Mouse (Mus musculus): ENCODE data around the gene Wbp1l. TPM values are rescaled to one million over a fixed set of nuclear protein-coding genes. Genes with fewer than 3 reads are reported as not detected.

The Wbp1l gene
- polyA plus RNA-seq, 1 experiment from 2014 or later, result 51.6 TPM

GRCm38 (mm10) chr19:46647254-46647653 is 48.4 kb downstream of the Wbp1l start:
- Histone ChIP-seq H3K9ac (no peak overlapping the region), H3K4me2 (no peak overlapping the region), H3K4me1 (replicated peaks) (peaks cover 53% of the 10 kb centered on the region), H3K27me3 (no peaks in the 10 kb centered on the region), H3K36me3 (peaks cover 6% of the 10 kb centered on the region), H3K27ac (no peak overlapping the region), H3K9me3 (replicated peaks) (no peaks in the 10 kb centered on the region), H3K4me3 (no peak overlapping the region)
- WGBS, result 52% methylated on average over 3 of the region's 3 CpGs
- ATAC-seq (replicated peaks; ENCODE audit: insufficient number of reproducible peaks, insufficient read depth, low FRiP score, low read depth), result no peak

GRCm38 (mm10) chr19:46647850-46648249 is 49.0 kb downstream of the Wbp1l start:
- H3K36me3 ChIP-seq, result peaks cover 10% of the 10 kb centered on the region
- WGBS, result 75% methylated on average over 8 of the region's 8 CpGs
- ATAC-seq (replicated peaks; ENCODE audit: insufficient number of reproducible peaks, insufficient read depth, low FRiP score, low read depth), result no peak
- no peaks in the 10 kb centered on the region for H3K27me3 ChIP-seq
- peaks cover 47% of the 10 kb centered on the region for H3K4me1 ChIP-seq (replicated peaks)
- H3K9ac ChIP-seq, result no peak overlapping the region
- no peak overlapping the region for H3K4me3 ChIP-seq
- no peak overlapping the region for H3K4me2 ChIP-seq
- H3K9me3 ChIP-seq (replicated peaks), result no peaks in the 10 kb centered on the region
- H3K27ac ChIP-seq, result no peak overlapping the region

- H3K9ac ChIP-seq, result no peak overlapping the region
- H3K27ac ChIP-seq, result no peak overlapping the region
- WGBS, result 91% methylated on average over 14 of the region's 14 CpGs
- H3K4me2 ChIP-seq, result no peak overlapping the region
- peaks cover 47% of the 10 kb centered on the region for H3K4me1 ChIP-seq (replicated peaks)
- H3K4me3 ChIP-seq, result no peak overlapping the region
- H3K27me3 ChIP-seq, result no peaks in the 10 kb centered on the region
- no peaks in the 10 kb centered on the region for H3K9me3 ChIP-seq (replicated peaks)
- peaks cover 17% of the 10 kb centered on the region for H3K36me3 ChIP-seq
- ATAC-seq (replicated peaks; ENCODE audit: insufficient number of reproducible peaks, insufficient read depth, low FRiP score, low read depth), result no peak
Observed at GRCm38 (mm10) chr19:46648565-46648964, 49.7 kb downstream of the Wbp1l start.

GRCm38 (mm10) chr19:46653188-46653587 is 54.3 kb downstream of the Wbp1l start:
- Histone ChIP-seq H3K9ac (no peak overlapping the region), H3K27ac (no peak overlapping the region), H3K36me3 (peaks cover 59% of the 10 kb centered on the region), H3K9me3 (replicated peaks) (no peaks in the 10 kb centered on the region), H3K4me2 (no peak overlapping the region), H3K4me1 (replicated peaks) (peaks cover 14% of the 10 kb centered on the region), H3K27me3 (no peaks in the 10 kb centered on the region), H3K4me3 (no peak overlapping the region)
- ATAC-seq (replicated peaks; ENCODE audit: insufficient number of reproducible peaks, insufficient read depth, low FRiP score, low read depth), result no peak
- 44% methylated on average over 5 of the region's 5 CpGs for WGBS

- Histone ChIP-seq H3K4me2 (no peak overlapping the region), H3K27me3 (no peaks in the 10 kb centered on the region), H3K36me3 (peaks cover 59% of the 10 kb centered on the region), H3K9ac (no peak overlapping the region), H3K4me3 (no peak overlapping the region), H3K27ac (no peak overlapping the region), H3K9me3 (replicated peaks) (no peaks in the 10 kb centered on the region), H3K4me1 (replicated peaks) (peaks cover 14% of the 10 kb centered on the region)
- WGBS, result 93% methylated on average over 14 of the region's 14 CpGs
- ATAC-seq (replicated peaks; ENCODE audit: insufficient number of reproducible peaks, insufficient read depth, low FRiP score, low read depth), result no peak
Observed at GRCm38 (mm10) chr19:46653616-46654235, 54.8 kb downstream of the Wbp1l start.

GRCm38 (mm10) chr19:46655626-46656025 is 56.7 kb downstream of the Wbp1l start:
- Histone ChIP-seq H3K36me3 (peaks cover 59% of the 10 kb centered on the region), H3K9me3 (replicated peaks) (no peaks in the 10 kb centered on the region), H3K4me2 (no peak overlapping the region), H3K9ac (no peak overlapping the region), H3K4me1 (replicated peaks) (peaks cover 14% of the 10 kb centered on the region), H3K4me3 (no peak overlapping the region), H3K27me3 (no peaks in the 10 kb centered on the region), H3K27ac (no peak overlapping the region)
- 84% methylated on average over 10 of the region's 10 CpGs for WGBS
- no peak for ATAC-seq (replicated peaks; ENCODE audit: insufficient number of reproducible peaks, insufficient read depth, low FRiP score, low read depth)

- Histone ChIP-seq H3K9me3 (replicated peaks) (no peaks in the 10 kb centered on the region), H3K27me3 (no peaks in the 10 kb centered on the region), H3K36me3 (peaks cover 59% of the 10 kb centered on the region), H3K9ac (no peak overlapping the region), H3K27ac (peak overlapping the region; percentile 38; the same call in 1 of the 2 replicates), H3K4me3 (no peak overlapping the region), H3K4me1 (replicated peaks) (peaks cover 15% of the 10 kb centered on the region), H3K4me2 (no peak overlapping the region)
- no peak for ATAC-seq (replicated peaks; ENCODE audit: insufficient number of reproducible peaks, insufficient read depth, low FRiP score, low read depth)
- 85% methylated on average over 21 of the region's 21 CpGs for WGBS
Observed at GRCm38 (mm10) chr19:46656151-46656840, 57.4 kb downstream of the Wbp1l start.

GRCm38 (mm10) chr19:46657339-46658020 is 58.6 kb downstream of the Wbp1l start:
- no peak overlapping the region for H3K9ac ChIP-seq
- peaks cover 22% of the 10 kb centered on the region for H3K4me1 ChIP-seq (replicated peaks)
- H3K4me3 ChIP-seq, result no peak overlapping the region
- no peaks in the 10 kb centered on the region for H3K27me3 ChIP-seq
- H3K4me2 ChIP-seq, result no peak overlapping the region
- peaks cover 51% of the 10 kb centered on the region for H3K36me3 ChIP-seq
- no peaks in the 10 kb centered on the region for H3K9me3 ChIP-seq (replicated peaks)
- no peak for ATAC-seq (replicated peaks; ENCODE audit: insufficient number of reproducible peaks, insufficient read depth, low FRiP score, low read depth)
- H3K27ac ChIP-seq, result no peak overlapping the region
- WGBS, result 90% methylated on average over 3 of the region's 3 CpGs

- WGBS, result 96% methylated on average over 7 of the region's 7 CpGs
- no peak overlapping the region for H3K4me3 ChIP-seq
Observed at GRCm38 (mm10) chr19:46658348-46658747, 59.5 kb downstream of the Wbp1l start.

GRCm38 (mm10) chr19:46658851-46659250 is 60.0 kb downstream of the Wbp1l start:
- no peak overlapping the region for H3K27ac ChIP-seq
- WGBS, result 48% methylated on average over 9 of the region's 9 CpGs
- H3K36me3 ChIP-seq, result peaks cover 39% of the 10 kb centered on the region
- ATAC-seq (replicated peaks; ENCODE audit: insufficient number of reproducible peaks, insufficient read depth, low FRiP score, low read depth), result no peak
- no peak overlapping the region for H3K4me2 ChIP-seq
- peaks cover 18% of the 10 kb centered on the region for H3K4me1 ChIP-seq (replicated peaks)
- H3K9me3 ChIP-seq (replicated peaks), result no peaks in the 10 kb centered on the region
- H3K4me3 ChIP-seq, result no peak overlapping the region
- H3K9ac ChIP-seq, result no peak overlapping the region
- H3K27me3 ChIP-seq, result no peaks in the 10 kb centered on the region

More at GRCm38 (mm10) chr19:46658348-46658747, 59.5 kb downstream of the Wbp1l start:
- H3K27me3 ChIP-seq, result no peaks in the 10 kb centered on the region
- H3K36me3 ChIP-seq, result peaks cover 44% of the 10 kb centered on the region
- peaks cover 19% of the 10 kb centered on the region for H3K4me1 ChIP-seq (replicated peaks)
- H3K27ac ChIP-seq, result no peak overlapping the region
- H3K9ac ChIP-seq, result no peak overlapping the region
- no peak for ATAC-seq (replicated peaks; ENCODE audit: insufficient number of reproducible peaks, insufficient read depth, low FRiP score, low read depth)
- no peaks in the 10 kb centered on the region for H3K9me3 ChIP-seq (replicated peaks)
- no peak overlapping the region for H3K4me2 ChIP-seq

GRCm38 (mm10) chr19:46661511-46661910 is 62.6 kb downstream of the Wbp1l start:
- Histone ChIP-seq H3K4me3 (no peak overlapping the region), H3K4me1 (replicated peaks) (peaks cover 15% of the 10 kb centered on the region), H3K27me3 (no peaks in the 10 kb centered on the region), H3K9me3 (replicated peaks) (no peaks in the 10 kb centered on the region), H3K36me3 (peaks cover 14% of the 10 kb centered on the region), H3K9ac (no peak overlapping the region), H3K4me2 (no peak overlapping the region), H3K27ac (no peak overlapping the region)
- no peak for ATAC-seq (replicated peaks; ENCODE audit: insufficient number of reproducible peaks, insufficient read depth, low FRiP score, low read depth)
- WGBS, result 51% methylated on average over 4 of the region's 4 CpGs

Data from heart, embryonic 15.5 days (tissue).